Mouse (Mus musculus): ENCODE data around the gene Gm10488. TPM values are rescaled to one million over a fixed set of nuclear protein-coding genes. Genes with fewer than 3 reads are reported as not detected.
"Not testable (repeated sequence)": the region's sequence is repeated elsewhere in the genome, so short reads cannot be mapped to it uniquely, and the experiment has no call there.

Gene Gm10488
- not detected in 2 replicates for polyA plus RNA-seq (2016; fragmentation: Nextera tagmentation; extraction: Ambion mirVana)

DNA sequence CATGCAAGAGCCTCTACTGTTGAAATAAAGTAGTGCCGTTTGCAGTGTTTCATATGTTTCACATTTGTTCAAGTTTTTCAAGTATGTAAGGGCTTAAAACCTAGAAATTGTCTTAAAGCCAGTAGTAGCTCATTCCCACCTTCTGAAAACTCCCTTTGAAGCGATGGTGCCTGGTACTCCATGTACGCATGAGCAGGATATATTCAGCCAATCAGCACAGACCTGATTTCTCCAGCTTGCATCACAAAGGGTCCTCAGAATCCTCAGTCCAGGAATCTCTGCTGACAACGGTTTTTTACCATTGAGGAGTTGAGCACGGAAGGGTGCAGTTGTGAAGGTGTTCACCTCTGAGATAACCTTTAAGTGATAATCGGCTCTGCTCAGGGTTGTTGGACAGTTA, at the start of gene Gm10488:
Gene Gm10488 (plus strand): TSS at position 301 of the 400 bp plus-strand sequence.
- H3K4me3 ChIP-seq; H3K4me2 ChIP-seq (replicated peaks); H3K36me3 ChIP-seq; H3K9me3 ChIP-seq; H3K9ac ChIP-seq (replicated peaks); ATAC-seq (ENCODE audit: low FRiP score, low read depth); H3K27me3 ChIP-seq; H3K27ac ChIP-seq (replicated peaks); H3K4me1 ChIP-seq: not testable (repeated sequence)
- no CpG with 5 or more reads among the region's 6 CpGs for WGBS

Small RNAs within 50 kb of the gene (microRNA-seq; reads per million reads assigned to microRNA genes)
- gene Gm44298, result not detected
